Mouse (Mus musculus) spleen, postnatal 4 days (tissue): ENCODE data around the gene Zdhhc17.

Experiments
- DNase-seq, 2 experiments: peaks; one replicate each; pipeline ENCODE4 v3.0.0; 2022; ENCODE audit warnings: low spot score in 2 of 2

The Zdhhc17 gene

DNA sequence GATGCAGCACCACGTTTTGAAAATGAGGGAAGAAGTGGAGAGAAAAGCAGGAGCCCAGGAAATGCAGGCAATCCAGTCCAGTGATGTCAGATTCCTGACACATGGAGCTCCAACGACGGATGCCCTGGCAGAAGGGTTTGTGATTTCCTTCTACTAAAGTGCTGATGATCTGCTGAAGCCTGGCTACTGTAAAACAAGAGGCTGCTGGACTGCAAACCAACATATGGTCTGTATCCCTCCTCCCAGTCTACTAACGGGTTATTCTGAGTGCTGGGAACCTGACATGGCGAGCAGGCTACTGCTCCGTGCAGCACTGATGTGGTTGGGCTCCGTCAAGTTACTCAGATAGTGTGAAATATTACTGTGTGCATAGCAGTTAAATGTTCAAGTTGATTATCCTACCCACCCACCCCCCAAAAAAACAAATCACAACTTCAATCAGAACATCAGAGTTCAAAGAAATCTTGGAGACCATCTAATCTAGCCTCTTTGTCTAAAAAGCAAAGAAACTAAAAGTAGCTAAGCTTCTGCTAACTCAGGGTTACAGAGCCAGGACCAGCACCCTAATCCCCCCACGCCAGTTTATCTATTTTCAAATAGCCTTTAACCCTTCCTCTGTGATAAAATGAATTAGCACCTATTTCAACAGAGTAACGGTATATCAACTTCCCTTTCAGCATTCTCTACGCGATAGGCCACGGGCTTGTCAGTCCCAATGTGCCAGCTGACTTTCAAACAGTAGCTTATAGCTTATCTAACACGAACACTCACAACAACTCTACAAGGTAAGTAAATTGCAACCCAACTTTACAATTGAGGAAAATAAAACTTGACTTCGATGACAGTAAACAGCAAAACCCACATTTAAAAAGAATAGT is 4.1 kb downstream of the Zdhhc17 start:
- DNase-seq, result no peak

DNA sequence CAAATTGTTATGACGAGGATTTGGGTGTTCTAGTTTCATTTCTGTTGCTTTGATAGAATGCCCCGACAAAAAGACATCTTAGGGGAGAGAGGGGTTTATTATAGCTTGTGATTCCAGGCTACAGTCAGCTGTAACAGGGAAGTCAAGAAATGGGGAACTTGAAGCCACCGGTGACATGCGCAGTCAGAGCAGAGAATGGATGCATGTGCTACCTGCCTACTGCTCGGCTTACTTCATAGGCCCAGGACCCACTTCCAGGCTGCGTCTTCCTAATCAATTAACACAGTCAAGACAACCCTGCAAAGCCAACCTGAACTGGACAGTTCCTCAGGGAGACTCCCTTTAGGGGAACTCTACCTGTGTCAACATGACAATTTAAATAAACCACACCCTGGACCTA is 5.7 kb downstream of the Zdhhc17 start:
- DNase-seq, result no peak

DNA sequence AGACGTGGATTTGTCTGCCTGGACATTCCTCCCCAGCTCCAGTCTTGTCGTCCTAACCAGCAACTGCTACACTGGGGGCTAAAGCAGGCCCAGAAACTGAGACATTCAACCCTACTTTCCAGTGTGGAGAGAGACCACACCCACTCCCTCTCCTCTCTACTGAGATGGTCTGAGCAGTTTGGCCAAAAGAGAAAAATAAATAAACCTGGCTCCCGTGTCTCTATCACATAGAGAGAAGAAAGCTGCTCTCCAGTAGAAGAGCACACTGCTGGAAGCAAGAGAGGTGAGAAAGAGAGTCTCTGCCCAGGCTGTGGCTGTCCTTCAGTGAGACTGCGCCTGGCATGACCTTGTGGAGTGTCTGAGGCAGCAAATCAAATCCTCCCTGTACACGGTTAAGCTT is 10.7 kb downstream of the Zdhhc17 start:
- no peak for DNase-seq

DNA sequence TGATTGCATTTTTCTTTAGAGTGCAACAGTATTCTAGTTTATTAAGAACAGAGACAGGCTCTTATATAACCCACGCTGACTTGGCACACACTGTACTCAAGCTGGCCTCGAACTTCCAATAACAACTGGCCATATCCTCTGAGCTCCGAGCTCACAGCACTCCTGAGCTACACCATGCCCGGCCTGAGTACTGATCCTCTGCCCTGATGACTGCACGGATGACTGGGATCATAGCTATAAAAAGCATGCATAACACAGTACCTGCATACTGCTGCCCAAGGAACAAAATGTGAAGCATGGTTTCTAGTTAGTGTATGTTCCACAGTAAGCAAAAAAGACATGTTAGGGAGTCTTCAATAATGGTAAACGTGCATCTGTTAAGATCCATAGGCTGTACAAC is 12.8 kb downstream of the Zdhhc17 start:
- no peak for DNase-seq

DNA sequence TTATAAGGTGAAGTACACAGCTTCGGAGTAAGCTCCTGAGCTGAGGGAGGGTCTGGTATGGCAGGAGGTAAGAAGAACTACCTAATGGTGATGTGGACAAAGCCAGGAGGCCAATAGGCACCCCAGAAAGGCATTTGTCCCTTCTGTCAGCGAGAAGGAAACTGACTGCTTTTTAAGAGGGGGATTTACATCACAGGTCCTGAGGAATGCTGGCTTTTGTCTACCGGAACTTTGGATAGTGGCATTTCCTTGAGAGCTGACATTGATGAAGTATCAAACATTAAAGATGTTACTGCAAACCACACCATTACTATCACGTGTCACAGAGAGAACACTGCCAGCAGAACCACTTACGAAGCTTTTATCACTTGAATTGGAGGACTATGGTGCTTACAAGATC is 15.2 kb downstream of the Zdhhc17 start:
- DNase-seq, result no peak

DNA sequence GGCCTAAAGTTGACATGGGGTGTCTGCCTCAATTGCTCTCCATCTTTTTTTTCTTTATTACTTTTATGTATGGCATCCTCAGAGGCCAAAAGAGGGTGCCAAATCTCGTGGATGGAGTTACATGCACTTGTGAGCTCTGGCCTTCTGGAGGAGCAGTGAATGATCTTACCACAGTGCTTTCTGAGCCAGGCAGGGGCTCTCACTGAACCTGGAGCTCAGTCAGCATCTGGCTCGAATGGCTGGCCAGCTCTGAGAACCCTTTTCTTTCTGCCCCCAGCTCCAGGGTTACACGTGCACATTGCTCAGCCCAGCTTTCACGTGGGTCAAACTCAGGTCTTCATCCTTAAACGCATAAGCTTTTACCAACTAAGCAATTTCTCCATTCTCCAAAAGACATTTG is 16.7 kb downstream of the Zdhhc17 start:
- no peak for DNase-seq

DNA sequence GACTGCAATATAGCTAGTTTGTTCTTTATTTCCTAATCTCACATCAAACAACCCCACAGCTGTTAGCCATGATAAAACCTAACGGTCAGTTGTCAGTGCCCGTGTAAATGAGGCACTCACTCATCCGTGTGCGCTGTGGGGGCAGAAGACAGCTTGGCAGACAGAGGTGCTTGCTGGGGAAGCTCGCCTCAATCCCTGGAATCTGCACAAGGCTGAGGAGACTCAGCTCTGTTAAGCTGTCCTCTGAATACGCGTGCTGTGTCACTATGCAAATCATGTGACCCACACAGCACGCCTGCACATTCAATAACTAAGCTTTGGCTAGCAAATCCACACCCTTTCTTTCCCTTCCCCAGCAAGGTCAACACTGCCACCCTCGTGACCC is 17.9 kb downstream of the Zdhhc17 start:
- DNase-seq, result no peak

DNA sequence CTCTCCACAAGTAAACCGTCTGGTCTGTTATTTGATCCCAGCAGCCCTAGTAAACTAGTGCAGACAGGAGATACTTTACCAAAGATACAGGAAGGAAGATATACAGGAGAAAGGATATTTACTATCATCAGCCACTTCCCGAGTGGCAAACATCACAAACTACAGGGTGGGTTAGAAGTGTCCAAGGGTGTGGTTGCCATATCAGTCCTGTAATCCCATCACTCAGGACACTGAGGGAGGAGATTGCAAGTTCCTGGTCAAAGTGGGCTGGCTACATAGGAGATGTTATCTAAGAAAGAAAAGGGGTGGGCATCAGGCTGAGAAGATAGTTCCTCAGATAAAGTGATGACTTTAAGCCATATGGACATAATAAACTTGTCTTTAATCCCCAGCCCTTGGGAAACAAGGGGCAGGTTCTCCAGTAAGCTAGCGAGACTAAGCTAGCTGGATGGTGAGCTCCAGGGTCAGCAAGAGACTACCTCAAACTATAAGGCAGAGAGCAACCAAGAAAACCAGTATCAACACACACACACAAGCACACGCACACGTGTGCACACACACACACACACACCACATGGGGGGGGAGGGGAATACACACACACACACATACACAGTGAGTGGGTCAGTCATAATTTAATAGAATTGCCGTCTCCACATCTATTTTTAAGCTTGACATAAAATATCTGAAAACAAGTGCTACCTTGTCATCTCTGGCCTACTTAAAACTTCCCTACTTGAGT is 18.5 kb downstream of the Zdhhc17 start:
- no peak for DNase-seq

DNA sequence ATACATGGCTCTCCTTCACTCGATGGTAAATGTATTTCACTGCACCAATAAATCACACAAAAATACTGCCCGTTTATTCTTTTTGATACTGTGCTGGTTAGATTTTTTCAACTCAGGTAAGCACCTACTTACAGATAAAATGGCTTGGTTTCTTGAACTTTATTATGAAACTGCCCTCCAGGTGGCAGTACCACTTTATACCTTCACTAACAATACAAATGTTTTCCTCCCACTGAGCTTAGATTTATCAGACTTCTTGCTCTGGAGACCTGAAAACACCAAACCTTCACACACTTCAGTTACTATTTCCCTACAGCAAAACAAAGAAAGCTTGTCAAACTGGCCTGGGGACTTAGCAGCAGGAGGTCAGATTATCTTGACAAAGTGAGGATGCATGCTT is 20.2 kb downstream of the Zdhhc17 start:
- DNase-seq, result no peak

DNA sequence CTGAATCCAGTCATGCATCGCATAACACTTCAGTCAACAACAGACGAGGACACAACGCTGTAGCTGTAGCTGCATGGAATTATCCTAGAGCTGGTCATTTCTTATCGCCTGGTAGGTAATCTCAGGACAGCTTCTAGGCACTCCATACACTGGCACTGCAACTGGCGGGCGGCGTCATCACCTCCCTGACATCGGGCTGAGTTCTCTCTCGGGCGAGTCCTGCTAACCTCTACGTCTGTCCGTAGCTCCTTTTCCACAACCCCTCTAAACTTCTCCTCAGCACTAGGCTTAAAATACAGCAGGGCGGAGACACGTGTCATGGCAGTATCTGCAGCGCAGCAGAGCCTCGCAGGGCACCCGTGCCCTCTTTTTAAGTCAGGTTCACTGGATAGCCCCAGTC is 23.3 kb downstream of the Zdhhc17 start:
- no peak for DNase-seq

DNA sequence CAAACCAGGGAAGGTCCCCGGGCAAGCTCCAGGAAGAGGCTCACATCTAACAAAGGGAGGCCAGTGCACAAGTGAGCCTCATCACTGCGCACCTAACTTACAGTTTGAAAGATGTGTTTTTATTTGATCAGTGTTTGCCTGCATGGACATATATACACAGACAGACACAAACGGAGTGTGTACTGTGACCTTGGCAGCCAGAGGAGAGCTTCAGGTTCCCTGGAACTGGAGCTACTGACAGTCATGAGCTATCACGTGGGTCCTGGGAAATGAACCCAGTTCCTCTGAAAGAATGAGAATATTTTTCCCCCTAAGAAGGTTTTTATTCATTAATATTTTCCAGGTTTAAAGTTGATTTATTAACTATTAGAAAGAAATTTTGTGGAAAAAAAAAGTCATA is 27.2 kb downstream of the Zdhhc17 start:
- no peak for DNase-seq

DNA sequence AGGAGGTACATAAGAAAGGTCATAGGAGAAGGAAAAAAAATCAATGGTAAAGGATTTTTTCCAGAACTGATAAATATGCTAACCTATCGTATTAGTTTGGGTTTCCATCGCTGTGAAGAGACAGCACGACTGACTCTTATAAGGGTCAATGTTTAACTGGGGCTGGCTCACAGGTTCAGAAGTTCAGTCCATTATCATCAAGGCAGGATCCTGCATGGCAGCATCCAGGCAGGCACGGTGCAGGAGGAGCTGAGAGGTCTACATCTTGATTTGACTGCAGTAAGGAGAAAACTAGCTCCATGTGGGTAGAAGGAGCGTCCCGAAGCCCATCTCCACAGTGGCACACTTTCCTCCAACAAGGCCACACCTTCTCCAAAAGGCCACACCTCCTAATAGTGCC is 29.5 kb downstream of the Zdhhc17 start:
- no peak for DNase-seq

DNA sequence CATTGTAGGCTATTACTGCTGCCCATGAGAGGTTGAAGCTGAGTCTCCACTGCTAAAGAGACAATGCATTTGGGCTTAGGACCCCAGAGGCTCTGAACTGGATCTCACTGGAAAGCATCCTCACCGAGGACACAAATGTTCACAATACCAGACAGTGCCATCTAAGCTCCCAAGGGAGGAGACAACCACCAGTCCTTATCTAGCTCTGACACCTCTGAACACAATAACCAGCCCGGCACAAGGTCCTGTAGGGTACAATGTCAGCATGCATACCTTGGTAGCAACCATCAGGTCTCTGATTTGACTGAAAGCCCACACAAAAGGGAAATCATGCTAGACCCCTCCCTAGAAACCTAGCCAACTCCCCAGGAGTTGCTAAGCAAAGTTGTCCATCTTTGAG is 30.5 kb downstream of the Zdhhc17 start:
- no peak for DNase-seq

DNA sequence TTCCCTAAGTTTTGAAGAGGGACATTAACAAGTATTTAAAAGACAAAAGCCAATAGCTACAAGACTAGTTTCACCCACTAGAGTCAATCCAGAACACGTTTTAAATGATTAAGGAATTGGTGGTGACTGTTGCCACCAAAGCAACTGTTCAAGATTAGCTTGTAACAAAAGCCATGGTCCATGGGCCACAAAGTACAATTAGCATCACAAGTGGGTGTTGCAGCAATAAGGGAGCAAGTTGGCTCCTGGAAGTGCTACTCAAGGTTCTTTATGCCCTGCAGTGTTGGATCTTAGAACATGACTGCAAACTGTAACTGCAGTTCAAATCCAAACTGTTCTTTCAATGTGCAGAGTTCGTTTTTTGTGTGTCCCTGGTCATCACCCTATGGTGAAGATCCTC is 32.6 kb downstream of the Zdhhc17 start:
- DNase-seq, result no peak

DNA sequence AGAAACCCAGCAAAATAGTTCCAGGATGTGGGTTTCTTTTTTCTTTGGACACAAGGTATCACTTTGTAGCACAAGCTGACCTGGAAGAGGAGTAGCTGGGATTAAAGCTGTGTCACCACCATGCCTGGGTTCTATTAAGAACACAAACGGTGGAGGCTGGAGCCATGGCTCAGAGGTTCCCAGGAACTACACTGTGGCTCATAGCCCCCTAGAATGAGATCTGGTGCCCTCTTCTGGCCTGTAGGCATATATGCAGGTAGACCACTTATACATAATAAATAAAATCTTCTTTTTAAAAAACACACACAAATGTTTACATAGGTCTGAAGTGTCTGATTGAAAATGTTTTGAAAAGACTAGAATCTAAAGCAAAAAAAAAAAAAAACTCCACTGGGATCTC is 33.9 kb downstream of the Zdhhc17 start:
- DNase-seq, result no peak

DNA sequence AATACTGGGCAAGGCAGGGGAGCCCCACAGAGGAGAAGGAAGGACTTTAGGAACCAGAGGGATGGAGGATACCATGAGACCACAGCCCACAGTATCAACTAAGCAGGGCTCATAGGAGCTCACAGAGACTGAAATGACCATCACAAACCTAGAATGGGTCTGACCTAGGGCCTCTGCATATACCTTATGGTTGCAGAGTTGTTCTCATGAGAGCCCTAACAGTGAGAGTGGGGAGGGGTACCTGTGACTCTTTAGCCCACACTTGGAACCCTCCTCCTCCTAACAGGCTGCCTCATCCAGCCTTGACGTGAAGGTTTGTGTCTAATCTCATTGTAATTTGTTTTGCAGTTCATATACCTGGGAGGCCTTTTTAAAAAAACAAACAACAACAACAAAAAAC is 35.1 kb downstream of the Zdhhc17 start:
- DNase-seq, result no peak

DNA sequence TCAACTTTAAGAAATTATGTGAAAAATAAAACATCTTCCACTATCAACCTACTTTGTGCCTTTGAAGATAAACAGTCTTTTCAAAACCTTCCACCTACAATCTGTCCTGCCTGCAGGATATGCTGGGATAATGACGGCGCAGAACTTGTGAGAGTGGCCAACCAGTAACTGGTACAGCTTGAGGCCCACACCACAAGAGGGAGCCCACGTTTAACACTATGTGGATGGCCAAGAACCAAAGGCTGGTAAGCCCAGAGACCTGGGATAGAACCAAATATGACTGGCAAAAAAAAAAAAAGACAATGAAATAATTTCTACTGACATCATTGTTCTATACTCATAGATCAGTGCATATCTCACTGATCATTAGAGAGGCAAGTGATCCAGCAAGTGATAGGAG is 35.5 kb downstream of the Zdhhc17 start:
- DNase-seq, result no peak

DNA sequence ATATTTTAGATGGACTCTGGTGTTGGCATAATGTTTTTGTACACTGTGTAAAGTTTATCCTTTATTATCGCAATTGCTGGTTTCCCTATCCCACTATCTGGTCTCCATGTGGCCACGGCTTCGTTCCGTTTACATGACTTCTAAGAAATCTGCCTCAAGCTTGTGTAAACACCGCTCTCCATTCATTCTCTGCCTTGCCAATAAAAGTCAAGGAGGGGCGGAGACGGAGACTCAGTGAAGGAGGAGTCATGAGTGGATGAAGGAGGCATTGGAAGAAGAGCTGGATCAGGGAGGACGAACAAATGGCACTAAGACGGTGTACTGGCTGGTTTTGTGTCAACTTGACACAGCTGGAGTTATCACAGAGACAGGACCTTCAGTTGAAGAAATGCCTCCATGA is 37.9 kb downstream of the Zdhhc17 start:
- no peak for DNase-seq

DNA sequence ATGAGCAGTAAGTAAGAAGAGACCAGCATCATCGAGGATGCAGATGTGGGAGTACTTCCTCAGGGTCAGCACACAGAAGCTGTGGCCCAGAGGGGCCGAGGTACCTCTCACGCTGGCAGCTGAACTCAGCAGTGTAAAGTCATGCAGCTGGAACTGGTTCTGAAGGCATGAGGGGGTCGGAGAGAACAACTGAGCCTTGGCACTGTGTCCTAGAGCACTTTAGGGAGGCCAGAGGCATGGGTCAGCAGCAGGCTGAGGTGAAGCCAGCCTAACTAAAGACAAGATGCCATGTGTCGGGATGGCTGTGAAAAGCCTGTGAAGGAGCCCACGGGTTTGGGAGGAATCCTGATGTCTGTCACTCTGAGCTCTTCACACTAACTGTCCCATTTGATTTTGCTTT is 38.5 kb downstream of the Zdhhc17 start:
- DNase-seq, result no peak

DNA sequence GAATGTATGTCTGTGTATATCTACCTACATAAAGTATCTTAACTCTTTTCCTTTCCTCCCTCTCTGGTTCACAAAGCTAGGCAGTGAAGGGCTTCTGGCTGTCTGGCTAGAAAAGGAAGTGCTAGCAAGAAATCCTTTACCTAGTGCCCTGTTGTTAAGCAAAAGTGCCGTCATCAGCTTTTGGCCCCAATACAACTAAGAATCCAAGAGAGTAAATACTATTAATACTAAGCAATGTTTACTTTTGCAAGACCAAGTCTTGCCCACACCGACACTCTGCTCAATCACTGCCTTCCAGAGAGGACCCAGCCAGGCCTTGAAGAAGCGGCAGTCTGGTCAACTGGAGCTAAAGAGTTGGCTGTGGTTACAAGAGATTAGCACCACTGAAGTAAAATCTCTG is 38.9 kb downstream of the Zdhhc17 start:
- no peak for DNase-seq

DNA sequence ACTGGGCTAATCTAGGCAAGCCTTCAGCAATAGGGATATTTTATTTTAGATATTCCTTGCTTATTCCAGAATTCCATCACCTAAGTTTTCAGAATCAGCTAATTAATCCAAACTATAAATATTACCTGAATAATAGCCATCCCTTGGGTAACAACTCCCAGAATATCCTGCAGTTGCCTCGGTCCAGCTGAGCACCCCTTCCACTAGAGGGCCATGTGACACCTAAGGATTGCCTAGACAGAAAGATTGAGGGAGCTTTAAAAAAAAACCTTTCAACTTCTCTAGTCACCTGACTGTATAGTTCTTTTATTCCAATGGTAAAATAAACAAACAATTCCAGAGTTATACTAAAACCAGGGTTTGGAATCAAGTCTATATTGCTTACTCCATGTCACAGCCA is 47.8 kb downstream of the Zdhhc17 start:
- no peak for DNase-seq

DNA sequence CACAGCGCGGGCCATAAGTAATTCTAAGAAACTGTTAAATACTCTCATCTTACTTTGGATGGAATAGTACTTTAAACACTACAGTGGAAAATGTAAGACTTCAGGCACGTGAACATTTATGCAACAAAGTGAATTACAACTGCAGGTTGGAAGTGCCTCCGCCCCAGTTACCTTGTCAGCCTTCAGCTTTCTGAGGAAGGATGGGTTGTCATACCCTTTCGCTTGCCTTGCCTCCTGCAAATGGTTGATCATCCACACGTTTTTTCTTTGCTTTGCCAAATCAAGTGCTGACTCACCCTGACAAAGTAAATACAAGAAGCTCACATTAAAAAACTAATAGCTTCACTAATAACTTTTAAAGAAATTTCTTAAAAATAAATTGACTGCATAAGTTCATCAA is 49.1 kb downstream of the Zdhhc17 start:
- DNase-seq, result no peak

DNA sequence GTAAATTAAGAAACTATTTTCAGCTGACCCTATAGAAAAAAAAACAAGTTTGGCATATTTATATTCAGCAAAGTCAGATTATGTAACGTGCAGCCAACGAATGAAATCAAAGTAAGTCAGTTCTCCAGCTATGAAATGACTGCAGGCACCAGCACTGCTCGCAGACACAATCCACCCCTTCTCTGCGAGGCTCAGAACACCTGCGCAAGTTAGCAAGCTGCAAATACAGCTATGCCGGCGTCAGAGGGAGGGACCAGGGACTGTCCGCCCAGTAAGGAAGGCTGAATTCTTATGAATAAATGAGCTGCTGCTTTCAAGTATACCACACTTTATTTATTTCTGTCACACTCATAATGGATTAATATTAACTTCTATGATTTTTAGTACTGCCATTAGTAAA is 50.2 kb downstream of the Zdhhc17 start:
- DNase-seq, result no peak
